Mouse (Mus musculus) liver, postnatal 0 days (tissue): ENCODE measurements at regions not wholly inside any gene's neighbourhood (a gene's known extent, or its start where the extent isn't known, plus 50 kb on each side); places are given as distances from the start of the nearest gene placed in this dataset.

Experiments
- CTCF ChIP-seq: sonication (generic); IDR thresholded peaks from 2 replicates; pipeline ENCODE4 v1.5.1; 2016; ENCODE audit warnings: antibody characterized with exemption, low read depth
- EP300 ChIP-seq: IDR thresholded peaks from 2 replicates; pipeline ENCODE4 v1.6.1; 2016; ENCODE audit warnings: antibody characterized with exemption, low read depth, mild to moderate bottlenecking

- TF ChIP-seq CTCF (no peak), EP300 (no peak)
Observed at GRCm38 (mm10) chr1:193720420-193720851, 350.3 kb upstream of the Camk1g start.
